ENCODE assay signal across 8 mouse cellular contexts in the genomic region with DNA sequence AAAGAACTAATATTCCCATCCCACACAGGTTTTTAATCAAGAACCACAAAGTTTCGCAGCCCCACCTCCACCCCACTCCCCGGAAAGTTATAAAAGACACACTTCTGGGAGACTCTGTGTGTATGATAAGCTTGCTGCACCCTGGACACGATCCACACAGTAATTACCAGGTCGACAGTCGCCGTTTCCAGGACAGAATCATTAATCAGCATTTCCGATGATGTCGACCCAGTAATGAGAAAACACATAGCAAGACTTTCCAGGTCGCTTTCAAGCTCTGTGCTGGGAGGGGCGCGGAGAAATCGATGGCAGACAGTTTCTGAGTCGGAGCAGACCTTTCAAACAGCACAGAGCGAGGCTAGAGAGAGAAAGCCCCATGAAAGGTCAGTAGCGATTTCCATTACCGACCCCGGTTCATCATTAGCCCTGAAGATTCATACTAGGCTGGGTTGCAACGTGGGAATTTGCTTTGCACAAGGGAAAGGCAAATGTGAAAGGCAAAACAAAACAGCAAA.
DNase-seq lines count a peak whose midpoint lies in the region; ATAC-seq and TF ChIP-seq lines count a peak whose summit lies in the region.
"Had no signal": no experiment of that assay in that cellular context is flagged by ENCODE, and none has a peak within 500 bp of the region (broad histone marks: within the 10 kb centered on the region; RNA-seq: fewer than 3 reads in every experiment).

No protein-coding gene starts in this region.

- peaks cover 3% of the 10 kb centered on the region; the same call in 1 of the 2 replicates for H3K4me1 ChIP-seq in kidney, embryonic 16.5 days (ENCODE audit: insufficient read depth, low read length)
- H3K4me1 ChIP-seq in embryonic facial prominence, embryonic 10.5 days: no peaks in the 10 kb centered on the region
- no peaks in the 10 kb centered on the region for H3K4me1 ChIP-seq in intestine, postnatal 0 days (replicated peaks; ENCODE audit: control insufficient read depth, insufficient read depth, low read length)
- H3K4me1 ChIP-seq: embryonic facial prominence, embryonic 12.5 days had no signal

- no peak for ATAC-seq in kidney, embryonic 16.5 days (ENCODE audit: low FRiP score, low TSS enrichment)
- ATAC-seq in intestine, postnatal 0 days: no peak

- 39% methylated on average over 18 of the region's 18 CpGs for WGBS in kidney, embryonic 16.5 days
- 70% methylated on average over 18 of the region's 18 CpGs for WGBS in embryonic facial prominence, embryonic 10.5 days
- WGBS in intestine, postnatal 0 days: 32% methylated on average over 18 of the region's 18 CpGs

- no peaks in the 10 kb centered on the region for H3K27me3 ChIP-seq in kidney, embryonic 16.5 days (ENCODE audit: insufficient read depth, low read length)
- no peaks in the 10 kb centered on the region for H3K27me3 ChIP-seq in embryonic facial prominence, embryonic 10.5 days (replicated peaks; ENCODE audit: low read depth, poor library complexity, severe bottlenecking)
- no peaks in the 10 kb centered on the region for H3K27me3 ChIP-seq in intestine, postnatal 0 days (replicated peaks; ENCODE audit: control insufficient read depth, insufficient read depth, low read length)
- H3K27me3 ChIP-seq: embryonic facial prominence, embryonic 12.5 days had no signal

- H3K4me2 ChIP-seq in kidney, embryonic 16.5 days (replicated peaks; ENCODE audit: low read depth, low read length): peak overlapping the region; percentile 47
- H3K4me2 ChIP-seq in intestine, postnatal 0 days (replicated peaks; ENCODE audit: low read depth): peak overlapping the region; percentile 37
- H3K4me2 ChIP-seq: embryonic facial prominence, embryonic 12.5 days had no signal

- H3K9me3 ChIP-seq in kidney, embryonic 16.5 days (ENCODE audit: low read length): no peaks in the 10 kb centered on the region
- H3K9me3 ChIP-seq in embryonic facial prominence, embryonic 10.5 days: no peaks in the 10 kb centered on the region
- H3K9me3 ChIP-seq in intestine, postnatal 0 days (ENCODE audit: control insufficient read depth): no peaks in the 10 kb centered on the region
- H3K9me3 ChIP-seq: embryonic facial prominence, embryonic 12.5 days had no signal

- TF ChIP-seq POLR2A in brain, embryonic 14.5 days (IDR thresholded peaks at IDR 0.05; ENCODE audit: borderline replicate concordance, extremely low read depth, insufficient read depth, insufficient read length, poor library complexity, severe bottlenecking): no peak

- TF ChIP-seq CTCF in brain, embryonic 14.5 days (IDR thresholded peaks at IDR 0.05; ENCODE audit: borderline replicate concordance, extremely low read depth, insufficient read depth, insufficient read length): no peak
- TF ChIP-seq CTCF in intestine, postnatal 0 days (IDR thresholded peaks at IDR 0.05; ENCODE audit: low read depth): no peak

- DNase-seq in kidney, postnatal 10 days: no peak
- peak; percentile 69 for DNase-seq in brain, embryonic 14.5 days (ENCODE audit: low read depth)
- DNase-seq in embryonic facial prominence, embryonic 10.5 days (ENCODE audit: low spot score): peak; percentile 15
- DNase-seq in left cerebral cortex, adult 9 months (ENCODE audit: low spot score in 2 of 2): no peak
- DNase-seq in cerebellum, postnatal 36 days: no peak

- no peaks in the 10 kb centered on the region for H3K36me3 ChIP-seq in kidney, embryonic 16.5 days (ENCODE audit: insufficient read depth, low read length)
- no peaks in the 10 kb centered on the region for H3K36me3 ChIP-seq in embryonic facial prominence, embryonic 10.5 days (replicated peaks)
- no peaks in the 10 kb centered on the region for H3K36me3 ChIP-seq in intestine, postnatal 0 days (ENCODE audit: control insufficient read depth, insufficient read depth)
- H3K36me3 ChIP-seq: embryonic facial prominence, embryonic 12.5 days had no signal

- peak overlapping the region; percentile 18 for H3K9ac ChIP-seq in kidney, embryonic 16.5 days (replicated peaks; ENCODE audit: low read length)
- no peak overlapping the region for H3K9ac ChIP-seq in intestine, postnatal 0 days (ENCODE audit: low read depth, low read length)
- H3K9ac ChIP-seq: embryonic facial prominence, embryonic 12.5 days had no signal

- no peak overlapping the region for H3K27ac ChIP-seq in kidney, embryonic 16.5 days (ENCODE audit: low read length)
- H3K27ac ChIP-seq in embryonic facial prominence, embryonic 10.5 days (replicated peaks): no peak overlapping the region
- H3K27ac ChIP-seq in intestine, postnatal 0 days (ENCODE audit: low read depth, low read length): no peak overlapping the region
- H3K27ac ChIP-seq: embryonic facial prominence, embryonic 12.5 days had no signal

- H3K4me3 ChIP-seq in kidney, embryonic 16.5 days (ENCODE audit: low read length): peak overlapping the region; percentile 24
- H3K4me3 ChIP-seq in embryonic facial prominence, embryonic 10.5 days: no peak overlapping the region
- peak overlapping the region; percentile 13; the same call in 1 of the 2 replicates for H3K4me3 ChIP-seq in intestine, postnatal 0 days (ENCODE audit: low read depth, low read length)
- H3K4me3 ChIP-seq: embryonic facial prominence, embryonic 12.5 days had no signal

Comparison
In these comparisons a context has a peak if more than half of its experiments do, and no peak if none do; other contexts are left out.
1. DNase-seq: peak in brain, embryonic 14.5 days (single experiment) and embryonic facial prominence, embryonic 10.5 days (single experiment); none in kidney, postnatal 10 days (single experiment), left cerebral cortex, adult 9 months (0 of 2) and cerebellum, postnatal 36 days (0 of 2).